Mouse (Mus musculus) megakaryocyte progenitor cell, adult 5-6 weeks (primary cell): ENCODE results near the gene 1600014C10Rik. TPM values are rescaled to one million over a fixed set of nuclear protein-coding genes. Genes with fewer than 3 reads are reported as not detected.

Experiments used
- total RNA-seq, 2 experiments: library from RNA; stranded (forward) in 1 of 2; stranded (reverse) in 1 of 2; fragments of 157-497, 149-512 nt in 1 of 2; fragments of 200-1000 nt in 1 of 2; gene quantifications; 2 replicates each; pipeline versions ENCODE4 v1.2.3 to v1.2.4; 2015 to 2017

1600014C10Rik gene
- total RNA-seq, 2 experiments from 2014 or later, result 19.5 to 22.7 TPM

Other genes with a start within 250 kb of the 1600014C10Rik start
- gene Uri1, start 159.7 kb upstream of the 1600014C10Rik start, total RNA-seq (2015), result 71.7 and 75.5 TPM in 2 replicates
- gene Uri1, start 159.7 kb upstream of the 1600014C10Rik start, total RNA-seq (2017), result 55.9 and 62.8 TPM in 2 replicates
- gene Ccne1, start 75.7 kb upstream of the 1600014C10Rik start, total RNA-seq (2015), result 17.0 and 20.3 TPM in 2 replicates
- 29.3 and 32.4 TPM in 2 replicates for gene Ccne1, start 75.7 kb upstream of the 1600014C10Rik start, total RNA-seq (2017)
- gene Plekhf1, start 44.8 kb downstream of the 1600014C10Rik start, total RNA-seq (2015), result 0.56 and 0.94 TPM in 2 replicates
- 0.46 and 1.1 TPM in 2 replicates for gene Plekhf1, start 44.8 kb downstream of the 1600014C10Rik start, total RNA-seq (2017)
- gene Pop4, start 88.2 kb downstream of the 1600014C10Rik start, total RNA-seq (2015), result 37.3 and 43.8 TPM in 2 replicates
- 42.7 and 45.3 TPM in 2 replicates for gene Pop4, start 88.2 kb downstream of the 1600014C10Rik start, total RNA-seq (2017)